Mouse (Mus musculus) stomach, postnatal 0 days (tissue): Measurements from ENCODE around the gene Dek.

Experiments used
- CTCF ChIP-seq: IDR thresholded peaks from 2 replicates; pipeline ENCODE4 v1.5.1; 2016; ENCODE audit warnings: antibody characterized with exemption, low read depth, mild to moderate bottlenecking, moderate library complexity
- EP300 ChIP-seq: optimal IDR thresholded peaks from 2 replicates; pipeline ENCODE3; 2016; ENCODE audit warnings: antibody characterized with exemption

DNA sequence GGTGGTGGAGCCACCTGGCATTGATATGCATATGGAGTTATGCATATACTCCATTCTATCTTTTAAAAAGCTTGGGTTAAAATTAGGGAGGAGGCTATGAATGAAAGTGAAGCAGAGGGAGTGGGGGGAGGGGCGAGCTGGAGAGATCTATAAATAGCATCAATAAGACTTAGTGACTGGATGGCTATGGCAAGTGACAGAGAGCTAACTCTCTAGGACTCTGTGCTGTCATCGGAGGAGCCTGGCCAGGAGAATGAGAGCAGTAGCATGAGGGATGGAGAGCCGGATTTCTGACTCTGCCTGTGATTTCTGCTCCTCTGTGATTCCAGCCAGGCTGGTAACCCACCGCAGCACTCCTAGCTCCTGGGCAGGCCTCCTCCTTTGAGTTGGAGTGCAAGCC lies 23.1 kb upstream of the Dek start:
- no peak for TF ChIP-seq CTCF
- no peak for TF ChIP-seq EP300
